Mouse (Mus musculus) G1E (cell line): ENCODE measurements around the gene Lamc2.

ENCODE experiments used
- CTCF ChIP-seq: IDR thresholded peaks from 2 replicates; pipeline ENCODE4 v1.5.1; 2012; ENCODE audit warnings: low read depth, low read length, inconsistent platforms, mixed read lengths
- GATA1 ChIP-seq: IDR thresholded peaks from 2 replicates; pipeline ENCODE4 v1.6.1; 2012; ENCODE audit warnings: borderline replicate concordance, low read length, inconsistent platforms, mixed read lengths

- TF ChIP-seq CTCF (no peak), GATA1 (no peak)
These were observed 90.2 kb downstream of the Lamc2 start for GRCm38 (mm10) chr1:153095826-153096727.
